Mouse (Mus musculus): ENCODE data around the gene Bbs7. TPM values are rescaled to one million over a fixed set of nuclear protein-coding genes. Genes with fewer than 3 reads are reported as not detected.
A peak's percentile ranks its signal among the peaks of the same experiment; 100 is the strongest.

Gene Bbs7
- total RNA-seq, 2 experiments from 2014 or later = 1.3 to 4.2 TPM

DNA sequence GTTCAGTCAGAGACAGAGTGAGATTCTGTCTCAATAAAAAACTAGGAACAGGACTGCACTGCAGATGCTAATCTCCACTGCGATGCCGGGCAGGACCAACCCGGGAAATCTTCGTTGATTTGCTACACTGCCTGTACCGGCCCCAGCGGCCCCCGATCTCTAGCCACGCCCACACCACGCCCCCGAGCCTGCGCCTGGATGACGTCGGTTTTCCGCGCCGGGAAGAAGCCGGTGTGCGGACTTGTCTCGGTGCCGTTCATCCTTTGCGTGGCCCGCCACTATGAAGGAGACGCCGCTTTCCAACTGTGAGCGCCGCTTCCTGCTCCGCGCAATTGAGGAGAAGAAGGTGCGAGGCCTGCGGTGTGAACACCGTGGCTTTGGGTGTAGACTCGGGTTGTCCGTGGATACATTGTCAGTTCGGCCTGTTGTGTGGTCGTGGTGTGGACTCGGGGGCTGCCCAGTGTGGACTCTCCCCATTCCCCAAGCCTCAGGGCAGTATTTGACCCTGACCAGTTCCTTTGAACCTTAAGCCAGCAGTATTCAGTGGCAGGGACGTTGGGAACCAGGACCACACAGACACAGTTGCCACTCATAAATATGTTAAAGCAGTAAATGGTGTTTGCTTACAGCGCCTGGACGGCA is 60.8 kb downstream of the Bbs7 start, which contains the start of gene Exosc9:
TSS of gene Exosc9 (plus strand) at position 201 of the 642 bp plus-strand sequence.
- peak; percentile 100 for ATAC-seq (replicated peaks; ENCODE audit: low FRiP score, poor library complexity, severe bottlenecking)

DNA sequence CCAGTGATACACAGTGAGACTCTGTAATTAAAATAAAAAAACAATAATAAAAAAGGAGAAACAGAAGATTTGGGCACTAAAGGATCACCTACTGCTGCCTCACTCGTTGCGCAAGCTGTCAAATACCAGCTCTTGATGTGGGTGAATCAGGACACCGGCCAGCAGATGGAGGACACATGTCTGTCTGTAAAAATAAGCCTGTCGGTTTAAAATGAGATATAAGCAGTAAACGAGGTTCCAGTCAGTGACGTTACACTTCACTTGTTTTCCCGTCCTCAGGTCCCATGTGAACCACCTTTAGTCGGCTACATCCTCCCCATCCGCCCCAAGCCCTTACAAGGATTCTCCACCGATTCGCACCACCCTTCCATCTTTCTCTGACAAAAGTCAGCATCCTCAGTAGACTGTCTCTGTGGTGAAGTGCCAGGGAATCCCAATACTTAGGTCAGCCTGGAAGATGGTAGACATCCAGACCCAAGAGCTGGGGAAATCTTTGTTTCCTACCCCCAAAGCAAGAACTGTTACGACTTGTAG is 61.4 kb downstream of the Bbs7 start:
- ATAC-seq (replicated peaks; ENCODE audit: low FRiP score, poor library complexity, severe bottlenecking) = peak; percentile 36

DNA sequence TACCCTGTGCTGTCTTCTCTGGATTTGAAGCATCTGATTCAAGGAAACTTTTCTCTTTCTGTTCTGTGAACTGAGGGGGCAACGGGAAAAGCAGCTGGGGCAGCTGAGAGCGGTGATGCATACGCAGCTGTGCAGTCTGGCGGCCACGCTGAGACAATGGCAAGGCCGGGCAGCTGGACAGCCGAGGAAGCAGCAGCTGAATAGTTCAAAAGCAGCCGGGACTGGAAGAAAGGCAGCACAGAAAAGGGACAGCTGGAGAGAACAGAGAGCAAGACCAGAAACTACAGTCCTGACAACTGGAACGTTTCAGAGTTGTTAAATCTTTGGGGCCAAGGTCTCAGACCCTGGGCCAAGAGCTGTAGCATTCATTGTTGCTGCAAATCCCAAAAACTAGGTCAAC is 61.9 kb downstream of the Bbs7 start:
- ATAC-seq (replicated peaks; ENCODE audit: low FRiP score, poor library complexity, severe bottlenecking) = no peak

DNA sequence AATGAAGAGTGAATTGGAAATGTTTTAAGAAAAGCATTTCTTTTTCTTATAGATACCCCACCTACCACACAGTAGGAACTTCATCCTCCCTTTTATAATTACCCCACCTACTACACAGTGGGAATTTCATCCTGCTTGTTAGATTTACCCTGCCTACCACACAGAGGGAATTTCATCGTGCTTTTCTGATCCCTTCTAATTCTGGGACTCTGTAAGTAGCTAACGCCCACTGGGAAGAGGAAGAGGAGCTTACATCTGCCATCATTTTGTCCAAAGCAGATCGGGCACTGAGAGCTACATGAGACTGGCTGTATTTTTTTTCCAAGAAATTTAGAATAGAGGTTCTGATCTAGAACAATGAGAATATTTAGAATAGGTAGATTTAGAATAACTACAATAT is 68.3 kb downstream of the Bbs7 start:
- no peak for ATAC-seq (replicated peaks; ENCODE audit: low FRiP score, poor library complexity, severe bottlenecking)

DNA sequence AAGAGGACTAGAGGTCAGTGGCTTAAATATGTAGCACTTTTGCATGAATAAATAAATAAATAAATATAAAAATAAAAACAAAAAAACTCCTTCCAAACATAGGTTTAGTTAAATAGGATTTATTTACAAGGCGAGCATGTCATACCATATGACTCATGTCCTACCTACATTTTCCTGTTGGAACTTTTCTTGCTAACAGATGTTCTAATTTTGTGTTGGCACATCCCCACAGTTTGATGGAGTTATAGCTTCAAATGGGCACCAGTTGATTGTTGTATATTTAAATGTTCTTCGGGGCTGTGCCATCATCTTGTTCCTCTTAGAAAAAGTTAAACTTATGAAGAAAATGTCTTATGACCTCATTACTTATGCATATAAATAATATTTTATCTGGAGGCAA is 71.9 kb downstream of the Bbs7 start:
- no peak for ATAC-seq (replicated peaks; ENCODE audit: low FRiP score, poor library complexity, severe bottlenecking)

DNA sequence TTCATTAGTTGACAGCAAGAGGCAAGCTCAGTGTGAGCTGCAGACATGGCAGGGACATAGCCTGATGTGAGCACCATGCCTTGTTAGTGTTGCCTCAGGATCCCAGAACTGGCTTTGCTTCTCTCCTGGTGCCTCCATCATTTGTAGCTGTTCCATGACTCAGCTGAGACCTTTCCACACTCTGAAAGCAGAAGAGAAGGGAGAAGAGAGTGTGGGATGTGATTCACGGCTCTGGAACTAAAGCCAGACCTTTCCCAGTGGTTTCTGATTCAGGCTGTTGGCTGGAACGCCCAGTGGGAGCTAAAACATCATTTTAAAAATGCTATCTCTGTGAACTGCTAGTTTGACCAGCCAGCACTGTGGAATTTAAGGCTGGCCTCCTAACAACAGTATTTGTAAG is 72.5 kb downstream of the Bbs7 start:
- no peak for ATAC-seq (replicated peaks; ENCODE audit: low FRiP score, poor library complexity, severe bottlenecking)

DNA sequence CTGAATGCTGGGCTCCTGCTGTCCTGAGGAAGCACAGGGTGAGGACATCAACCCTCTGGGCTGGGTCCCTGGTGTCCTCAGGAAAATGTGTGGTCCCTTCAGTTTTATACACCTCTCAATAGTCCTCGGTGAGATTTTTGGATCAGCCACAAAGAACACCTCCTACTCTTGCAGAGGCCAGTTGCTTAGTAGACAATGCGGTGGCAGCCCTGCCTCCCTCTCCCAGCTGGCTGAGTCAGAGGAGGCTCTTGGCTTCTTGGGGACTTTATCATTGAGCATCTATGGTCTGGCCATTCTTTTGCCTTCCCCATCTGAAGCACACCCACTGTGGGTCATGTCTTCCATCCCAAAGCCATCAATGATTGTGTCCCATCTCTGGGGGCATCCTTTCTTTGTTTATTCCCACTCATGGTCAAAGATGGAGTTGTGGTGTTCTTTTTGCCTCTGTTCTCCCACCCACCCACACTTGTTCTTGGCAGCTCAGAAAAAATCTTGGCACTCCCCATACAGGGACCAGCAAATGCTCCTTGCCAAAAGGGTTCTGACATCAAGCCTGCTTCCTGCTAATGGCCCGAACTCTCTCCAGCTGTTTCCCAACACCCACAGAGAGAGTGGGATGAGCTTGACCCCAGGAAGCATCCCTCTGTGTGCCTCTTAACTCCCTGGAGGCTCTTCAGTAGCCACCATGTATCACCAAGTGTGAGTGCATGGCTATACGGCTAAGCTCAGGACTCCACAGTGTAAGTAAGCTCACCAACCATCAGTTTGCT is 75.4 kb downstream of the Bbs7 start:
- ATAC-seq (replicated peaks; ENCODE audit: low FRiP score, poor library complexity, severe bottlenecking) = no peak

DNA sequence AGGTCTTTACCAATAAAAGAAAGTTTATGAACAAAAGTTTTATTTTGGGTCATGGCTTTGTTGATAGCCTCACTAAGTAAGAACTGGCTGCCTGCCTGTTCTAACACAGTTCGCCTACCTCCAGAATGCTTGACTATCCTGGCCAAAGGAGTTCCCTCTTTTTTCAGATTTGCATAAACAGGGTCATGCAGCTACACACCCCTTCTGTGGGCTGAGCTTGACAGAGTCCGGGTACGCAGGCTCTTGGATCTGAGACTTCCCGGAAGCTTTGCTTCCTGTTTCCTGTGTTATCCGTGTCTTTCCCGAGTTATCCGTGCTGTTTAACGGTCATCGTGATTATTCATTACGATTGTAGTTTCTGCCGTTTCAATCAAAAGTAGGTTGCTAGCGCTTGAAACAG is 77.2 kb downstream of the Bbs7 start:
- no peak for ATAC-seq (replicated peaks; ENCODE audit: low FRiP score, poor library complexity, severe bottlenecking)

DNA sequence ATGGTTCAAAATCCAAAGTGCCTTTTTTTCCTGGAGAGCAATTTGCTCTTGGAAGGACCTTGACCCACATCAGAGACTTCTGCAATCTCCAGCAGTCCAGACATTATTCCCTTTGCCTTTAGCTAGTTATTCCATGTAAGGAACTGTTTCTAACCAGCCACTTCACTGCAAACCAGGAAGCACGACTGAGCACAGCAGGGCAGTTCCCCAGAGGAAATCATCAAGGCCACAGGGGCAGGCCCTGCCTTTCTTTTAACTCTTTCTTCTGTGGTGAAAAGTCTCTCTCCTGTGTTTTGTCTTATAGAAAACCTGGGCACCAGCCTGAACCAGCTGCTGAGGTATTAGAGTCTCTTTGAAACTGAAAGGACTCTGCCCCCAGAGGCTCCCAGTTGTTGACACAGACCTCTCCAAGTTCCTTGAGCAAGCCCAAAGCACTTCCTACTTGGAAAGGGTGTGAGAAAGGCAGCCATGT is 80.0 kb downstream of the Bbs7 start:
- ATAC-seq (replicated peaks; ENCODE audit: low FRiP score, poor library complexity, severe bottlenecking) = no peak

DNA sequence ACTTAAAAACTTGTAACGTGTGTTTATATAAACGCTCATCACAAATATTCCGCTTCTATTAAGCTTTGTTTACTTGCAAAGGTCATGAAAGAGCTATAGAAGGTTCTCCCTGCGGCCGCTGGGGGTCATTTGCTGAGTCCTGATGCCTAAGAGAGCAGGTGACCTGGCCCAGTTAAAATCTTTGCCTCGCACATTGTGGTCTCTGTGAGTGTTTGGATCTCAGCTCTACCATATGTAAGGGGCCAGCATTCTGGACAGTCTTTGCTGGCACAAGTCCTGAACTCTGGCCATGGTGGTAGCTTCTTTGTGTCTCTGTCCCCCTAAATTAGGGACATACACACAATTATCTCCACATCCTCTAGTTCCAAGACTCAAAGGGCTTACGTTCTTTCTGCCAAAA is 80.5 kb downstream of the Bbs7 start:
- ATAC-seq (replicated peaks; ENCODE audit: low FRiP score, poor library complexity, severe bottlenecking) = no peak

DNA sequence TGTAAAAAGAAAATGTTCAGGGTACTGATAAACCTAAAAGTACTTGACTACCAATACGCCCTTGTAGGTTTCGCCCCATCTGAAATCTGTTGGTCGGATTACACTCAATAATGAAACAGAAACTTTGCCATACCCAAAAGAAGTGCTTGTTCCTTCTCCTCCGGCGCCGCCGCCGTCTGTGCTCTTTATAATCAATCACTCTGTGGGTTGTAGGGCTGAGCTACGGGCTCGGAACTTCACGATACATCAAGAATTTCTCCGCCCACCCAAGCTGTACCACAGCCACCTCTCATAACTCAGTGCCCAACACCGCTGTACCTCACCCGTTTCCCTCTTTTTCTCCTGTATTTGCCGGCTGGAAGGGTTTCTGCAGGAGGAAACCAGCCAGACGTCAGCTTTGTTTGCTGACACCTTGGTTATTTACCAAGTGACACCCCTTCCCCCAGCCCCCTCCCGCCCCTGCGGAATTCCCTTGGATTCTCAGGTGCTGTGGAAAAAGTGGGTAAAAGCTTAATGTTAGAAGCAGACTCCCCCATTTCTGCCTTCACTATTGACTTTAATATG is 81.2 kb downstream of the Bbs7 start:
- no peak for ATAC-seq (replicated peaks; ENCODE audit: low FRiP score, poor library complexity, severe bottlenecking)

DNA sequence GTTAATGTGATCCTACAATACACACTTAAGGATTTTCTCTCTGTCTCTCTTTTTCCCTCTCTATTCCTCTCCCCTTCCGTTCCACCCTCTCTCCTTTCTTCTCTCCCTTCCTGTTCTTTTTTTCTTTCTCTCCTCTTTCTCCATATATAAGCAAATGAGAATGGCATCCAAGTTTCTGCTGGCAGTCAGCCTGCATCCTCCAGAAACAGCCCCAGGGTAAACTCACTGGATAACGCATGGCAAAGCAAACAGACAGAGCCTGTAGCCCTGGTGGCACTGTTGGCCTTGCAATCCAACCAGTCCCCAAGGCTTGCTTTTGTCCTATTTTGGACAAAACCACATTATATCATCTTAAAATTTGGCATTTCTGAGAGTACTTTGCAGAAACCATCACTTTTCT is 82.0 kb downstream of the Bbs7 start:
- no peak for ATAC-seq (replicated peaks; ENCODE audit: low FRiP score, poor library complexity, severe bottlenecking)

DNA sequence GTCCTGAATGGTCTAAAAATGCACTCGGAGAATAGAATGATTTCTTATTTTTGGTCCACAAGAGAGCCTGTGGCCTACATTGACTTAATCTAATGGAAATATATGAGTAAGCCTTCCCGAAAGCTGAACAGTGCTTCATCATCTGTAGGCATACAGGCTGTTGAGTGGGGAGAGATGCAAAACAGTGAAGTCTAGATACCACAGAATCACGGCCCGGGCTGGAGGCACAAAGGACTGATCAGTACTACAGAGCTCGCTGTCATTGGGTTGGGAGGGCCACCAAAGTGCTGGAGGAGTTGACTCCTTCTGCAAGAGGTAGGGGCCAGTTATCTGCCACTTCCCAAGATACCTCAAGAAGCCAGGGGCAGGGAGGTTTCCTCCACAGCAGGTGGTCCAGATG is 82.5 kb downstream of the Bbs7 start:
- no peak for ATAC-seq (replicated peaks; ENCODE audit: low FRiP score, poor library complexity, severe bottlenecking)

DNA sequence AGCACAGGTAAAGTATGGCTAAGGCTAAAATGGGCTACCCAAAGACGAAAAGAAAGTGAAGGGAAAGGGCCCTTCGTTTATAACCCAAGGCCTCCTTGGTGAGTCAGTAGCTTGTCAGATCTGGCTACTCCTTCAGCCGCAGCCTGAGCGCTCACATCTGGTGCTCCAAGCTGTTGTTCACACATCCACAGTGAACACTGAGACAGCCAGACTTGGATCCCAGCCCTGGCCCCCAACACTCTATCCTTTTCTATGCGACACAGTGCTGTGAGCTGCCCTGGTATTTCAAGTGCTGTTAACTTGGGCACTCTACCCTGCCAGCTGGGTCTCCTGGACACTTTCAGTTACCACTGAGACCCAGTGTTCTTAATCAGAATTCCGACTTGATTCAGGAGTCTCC is 82.9 kb downstream of the Bbs7 start:
- no peak for ATAC-seq (replicated peaks; ENCODE audit: low FRiP score, poor library complexity, severe bottlenecking)

DNA sequence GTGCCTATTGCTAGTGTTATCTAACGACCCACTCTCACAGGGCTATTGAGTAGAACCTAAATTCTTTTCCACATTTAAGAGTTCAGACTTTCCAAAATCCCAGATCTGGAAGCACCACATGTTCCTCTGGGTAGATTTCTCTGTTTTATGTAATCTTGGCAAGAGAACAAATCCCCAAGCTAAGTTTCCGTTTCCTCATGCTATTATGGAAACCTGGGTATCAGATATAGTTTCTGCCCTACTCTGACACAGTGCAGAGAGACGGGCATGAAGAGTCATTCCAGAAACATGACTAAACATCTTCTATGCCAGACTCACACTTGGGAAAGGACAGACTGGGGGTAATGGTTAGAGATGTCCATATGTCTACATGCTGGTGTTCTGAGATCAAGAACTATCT is 88.8 kb downstream of the Bbs7 start:
- no peak for ATAC-seq (replicated peaks; ENCODE audit: low FRiP score, poor library complexity, severe bottlenecking)

Other genes starting within 250 kb of the Bbs7 start
- gene Anxa5, start 137.6 kb downstream of the Bbs7 start, total RNA-seq (2015; ENCODE audit: low replicate concordance) = 64.0 and 65.2 TPM in 2 replicates
- 34.4 and 48.9 TPM in 2 replicates for gene Anxa5, start 137.6 kb downstream of the Bbs7 start, total RNA-seq (2017; ENCODE audit: low replicate concordance)
- not detected in 2 replicates for gene 1810062G17Rik, start 137.5 kb downstream of the Bbs7 start, total RNA-seq (2015; ENCODE audit: low replicate concordance)
- not detected in 2 replicates for gene 1810062G17Rik, start 137.5 kb downstream of the Bbs7 start, total RNA-seq (2017; ENCODE audit: low replicate concordance)
- gene Gm11549, start 91.7 kb downstream of the Bbs7 start, total RNA-seq (2015; ENCODE audit: low replicate concordance) = not detected in 2 replicates
- not detected in 2 replicates for gene Gm11549, start 91.7 kb downstream of the Bbs7 start, total RNA-seq (2017; ENCODE audit: low replicate concordance)
- gene Exosc9, start 60.9 kb downstream of the Bbs7 start, total RNA-seq (2015; ENCODE audit: low replicate concordance) = 8.3 and 29.0 TPM in 2 replicates
- 22.2 and 41.8 TPM in 2 replicates for gene Exosc9, start 60.9 kb downstream of the Bbs7 start, total RNA-seq (2017; ENCODE audit: low replicate concordance)
- gene Ccna2, start 41.3 kb downstream of the Bbs7 start, total RNA-seq (2015; ENCODE audit: low replicate concordance) = 116 and 159 TPM in 2 replicates
- gene Ccna2, start 41.3 kb downstream of the Bbs7 start, total RNA-seq (2017; ENCODE audit: low replicate concordance) = 147 and 151 TPM in 2 replicates
- not detected in 2 replicates for gene Trpc3, start 76.7 kb upstream of the Bbs7 start, total RNA-seq (2015; ENCODE audit: low replicate concordance)
- gene Trpc3, start 76.7 kb upstream of the Bbs7 start, total RNA-seq (2017; ENCODE audit: low replicate concordance) = not detected in 2 replicates
- gene 4932438A13Rik, start 249.6 kb upstream of the Bbs7 start, total RNA-seq (2015; ENCODE audit: low replicate concordance) = 43.3 and 63.4 TPM in 2 replicates
- 25.8 and 41.8 TPM in 2 replicates for gene 4932438A13Rik, start 249.6 kb upstream of the Bbs7 start, total RNA-seq (2017; ENCODE audit: low replicate concordance)